Comparison of ENCODE assay signal across 21 mouse cellular contexts in the genomic region with DNA sequence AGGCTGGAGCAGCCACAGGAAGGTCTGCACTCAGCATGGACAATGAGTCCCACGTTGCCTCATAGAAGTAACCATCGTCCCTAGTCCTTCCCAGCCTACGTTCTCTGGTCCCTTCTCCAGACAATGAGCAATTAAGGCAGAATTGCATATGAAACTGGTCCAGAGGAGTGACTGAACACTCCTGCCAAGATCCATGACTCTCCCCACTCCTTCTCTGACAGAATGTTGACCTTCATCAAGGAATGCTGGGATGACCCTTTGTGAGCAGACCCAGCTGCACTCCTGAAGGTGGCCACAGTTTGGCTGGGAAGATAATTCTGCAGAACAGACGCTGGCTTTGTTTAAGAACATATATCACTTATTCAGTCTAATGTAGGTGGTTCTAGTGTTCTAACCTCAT. TPM values are rescaled to one million over a fixed set of nuclear protein-coding genes. Genes with fewer than 3 reads are reported as not detected.
DNase-seq lines count a peak whose midpoint lies in the region; ATAC-seq and TF ChIP-seq lines count a peak whose summit lies in the region.
"Had no signal": no experiment of that assay in that cellular context is flagged by ENCODE, and none has a peak within 500 bp of the region (broad histone marks: within the 10 kb centered on the region; RNA-seq: fewer than 3 reads in every experiment).

No protein-coding gene starts in this region.

- H3K79me2 ChIP-seq in heart, adult 2 months (replicated peaks; ENCODE audit: control insufficient read depth, insufficient read depth, low read length): no peaks in the 10 kb centered on the region

- H3K4me3 ChIP-seq in heart, adult 2 months: no peak overlapping the region
- no peak overlapping the region for H3K4me3 ChIP-seq in heart, embryonic 10.5 days
- no peak overlapping the region for H3K4me3 ChIP-seq in kidney, postnatal 0 days (replicated peaks; ENCODE audit: low read depth, low read length)
- H3K4me3 ChIP-seq: embryonic facial prominence, embryonic 12.5 days; forebrain, embryonic 15.5 days; hindbrain, embryonic 12.5 days had no signal

- TF ChIP-seq POLR2A in heart, adult 2 months (IDR thresholded peaks at IDR 0.05; ENCODE audit: insufficient read depth, low read depth, low read length): no peak

- no peak for DNase-seq in heart, adult 2 months
- DNase-seq in heart, embryonic 10.5 days (ENCODE audit: low spot score): no peak
- peak; percentile 33 for DNase-seq in kidney, postnatal 0 days (ENCODE audit: low spot score)
- no peak for DNase-seq in kidney, adult 18-20 months
- DNase-seq in R1 (ENCODE audit: low read depth, low spot score): peak; percentile 63
- no peak for DNase-seq in spleen, adult 18-20 months
- DNase-seq: cerebellum, adult 11-12 months; cerebellum, adult 9-10 months; cerebellum, postnatal 25 days; gastrocnemius, postnatal 36 days; heart, postnatal 36 days had no signal

- 43% methylated on average over 4 of the region's 4 CpGs for WGBS in heart, adult 2 months
- 88% methylated on average over 4 of the region's 4 CpGs for WGBS in heart, embryonic 10.5 days
- 65% methylated on average over 4 of the region's 4 CpGs for WGBS in kidney, postnatal 0 days

- no peak for ATAC-seq in kidney, postnatal 0 days (replicated peaks; ENCODE audit: low FRiP score, low read depth)
- ATAC-seq: forebrain, embryonic 15.5 days; hindbrain, embryonic 16.5 days; inflammation-experienced regulatory T-cells, adult 6 months; intestine, postnatal 0 days had no signal

- TF ChIP-seq EP300 in heart, adult 2 months (IDR thresholded peaks at IDR 0.05; ENCODE audit: insufficient read depth, low read depth, low read length): 0 out of 2 replicates have a peak, but pooled peaks have one; percentile 28

- H3K9ac ChIP-seq in heart, adult 2 months (ENCODE audit: low read depth, low read length): no peak overlapping the region
- no peak overlapping the region for H3K9ac ChIP-seq in kidney, postnatal 0 days (ENCODE audit: low read depth, low read length)
- H3K9ac ChIP-seq: embryonic facial prominence, embryonic 12.5 days; forebrain, embryonic 15.5 days; hindbrain, embryonic 12.5 days had no signal

- peaks cover 7% of the 10 kb centered on the region; the same call in 1 of the 2 replicates for H3K36me3 ChIP-seq in heart, adult 2 months (ENCODE audit: control insufficient read depth, insufficient read depth, low read length)
- no peaks in the 10 kb centered on the region for H3K36me3 ChIP-seq in heart, embryonic 10.5 days
- H3K36me3 ChIP-seq in kidney, postnatal 0 days (ENCODE audit: insufficient read depth, low read length): no peaks in the 10 kb centered on the region
- H3K36me3 ChIP-seq: embryonic facial prominence, embryonic 12.5 days; forebrain, embryonic 15.5 days; hindbrain, embryonic 12.5 days had no signal

- H3K4me1 ChIP-seq in heart, adult 2 months (ENCODE audit: control insufficient read depth, insufficient read depth, low read length): peaks cover 4% of the 10 kb centered on the region
- H3K4me1 ChIP-seq in heart, embryonic 10.5 days: no peaks in the 10 kb centered on the region
- H3K4me1 ChIP-seq in kidney, postnatal 0 days (replicated peaks; ENCODE audit: insufficient read depth, low read length): no peaks in the 10 kb centered on the region
- H3K4me1 ChIP-seq: embryonic facial prominence, embryonic 12.5 days; forebrain, embryonic 15.5 days; hindbrain, embryonic 12.5 days had no signal

- no peaks in the 10 kb centered on the region for H3K27me3 ChIP-seq in heart, adult 2 months (ENCODE audit: control insufficient read depth, insufficient read depth, low read length)
- no peaks in the 10 kb centered on the region for H3K27me3 ChIP-seq in heart, embryonic 10.5 days (ENCODE audit: insufficient read depth, poor library complexity, severe bottlenecking)
- no peaks in the 10 kb centered on the region for H3K27me3 ChIP-seq in kidney, postnatal 0 days (ENCODE audit: insufficient read depth, low read length)
- H3K27me3 ChIP-seq: CH12.LX; embryonic facial prominence, embryonic 12.5 days; forebrain, embryonic 15.5 days; hindbrain, embryonic 12.5 days had no signal

- H3K4me2 ChIP-seq in kidney, postnatal 0 days (ENCODE audit: low read length): no peak overlapping the region
- H3K4me2 ChIP-seq: embryonic facial prominence, embryonic 12.5 days; forebrain, embryonic 15.5 days; hindbrain, embryonic 12.5 days had no signal

- H3K9me3 ChIP-seq in heart, embryonic 10.5 days: no peaks in the 10 kb centered on the region
- no peaks in the 10 kb centered on the region for H3K9me3 ChIP-seq in kidney, postnatal 0 days (replicated peaks; ENCODE audit: low read length)
- H3K9me3 ChIP-seq: embryonic facial prominence, embryonic 12.5 days; forebrain, embryonic 15.5 days; hindbrain, embryonic 12.5 days had no signal

- no peak for TF ChIP-seq CTCF in heart, adult 2 months (IDR thresholded peaks at IDR 0.05)
- no peak for TF ChIP-seq CTCF in kidney, postnatal 0 days (IDR thresholded peaks at IDR 0.05; ENCODE audit: low read depth)

- H3K27ac ChIP-seq in heart, adult 2 months: peak overlapping the region; percentile 27
- no peak overlapping the region for H3K27ac ChIP-seq in heart, embryonic 10.5 days
- no peak overlapping the region for H3K27ac ChIP-seq in kidney, postnatal 0 days
- H3K27ac ChIP-seq: embryonic facial prominence, embryonic 12.5 days; forebrain, embryonic 15.5 days; hindbrain, embryonic 12.5 days had no signal

- intact Hi-C loops in heart, adult 2 months (cut with DNase I): no loop called here

RNA-seq across cellular contexts. Expression of a gene that starts 11.7 kb away (rescaled TPM):
- not detected for total RNA-seq in heart, adult 2 months (2021)
- polyA plus RNA-seq in heart, adult 2 months (2012; rRNA removed): not detected in 2 replicates
- 0.15 TPM in 1 of 2 replicates, not detected in the other for polyA plus RNA-seq in heart, embryonic 10.5 days (2016; fragmentation: Nextera tagmentation; extraction: Ambion mirVana)
- polyA plus RNA-seq in kidney, postnatal 0 days (2015; fragmentation: Nextera tagmentation; extraction: Ambion mirVana): 0.14 TPM in 1 of 2 replicates, not detected in the other
- total RNA-seq: CH12.LX; gastrocnemius, adult 8-10 months; heart, postnatal 36 days had no signal
- polyA plus RNA-seq: embryonic facial prominence, embryonic 12.5 days; forebrain, embryonic 11.5 days; heart, embryonic 14.5 days; hindbrain, embryonic 12.5 days; inflammation-experienced regulatory T-cells, adult 6 months; intestine, postnatal 0 days had no signal

Comparison
In these comparisons a context has a peak if more than half of its experiments do, and no peak if none do; other contexts are left out.
1. DNase-seq: peak in kidney, postnatal 0 days (single experiment) and R1 (single experiment); none in heart, adult 2 months (0 of 2), heart, embryonic 10.5 days (single experiment), kidney, adult 18-20 months (single experiment) and spleen, adult 18-20 months (0 of 2).